Mouse (Mus musculus) adrenal gland, postnatal 14 days (tissue): Measurements from ENCODE around the gene Gm13271. TPM values are rescaled to one million over a fixed set of nuclear protein-coding genes. Genes with fewer than 3 reads are reported as not detected.
"Not testable (repeated sequence)": the region's sequence is repeated elsewhere in the genome, so short reads cannot be mapped to it uniquely, and the experiment has no call there.

Source experiments
- DNase-seq: peaks from one replicate; pipeline ENCODE4 v3.0.0; 2021; ENCODE audit warnings: mixed read lengths
- long read RNA-seq, 2 experiments: library from polyadenylated mRNA; stranded (forward); transcript quantifications; one replicate each; pipeline ENCODE4 v2.0.0; 2021
- total RNA-seq: library from RNA; stranded (reverse); gene quantifications from 2 replicates; pipeline ENCODE4 v1.2.3, GENCODE M21; 2021

Gm13271 gene
- not detected in 2 replicates for total RNA-seq
- long read RNA-seq, experiment 1 = 0 reads
- long read RNA-seq, experiment 2 = 0 reads

- DNase-seq = peak; percentile 42
Measured at GRCm38 (mm10) chr4:88754818-88755340, at the start of gene Gm13271. Gm13271 (plus strand) TSS chr4:88754868.

GRCm38 (mm10) chr4:88705924-88706323 lies 48.7 kb upstream of the Gm13271 start:
- DNase-seq = no peak

- DNase-seq = no peak
Measured at GRCm38 (mm10) chr4:88707128-88707826, 47.4 kb upstream of the Gm13271 start.

GRCm38 (mm10) chr4:88714281-88714680 lies 40.4 kb upstream of the Gm13271 start:
- DNase-seq = peak; percentile 19

- peak; percentile 33 for DNase-seq
Measured at GRCm38 (mm10) chr4:88715059-88715458, 39.6 kb upstream of the Gm13271 start.

- no peak for DNase-seq
Measured at GRCm38 (mm10) chr4:88718715-88719114, 36.0 kb upstream of the Gm13271 start.

- DNase-seq = peak; percentile 97
Measured at GRCm38 (mm10) chr4:88721791-88722721, 32.6 kb upstream of the Gm13271 start, which contains the start of the genes Gm26566 and Klhl9. Gm26566 (plus strand) TSS chr4:88721805. Klhl9 (minus strand) TSS chr4:88722465.

GRCm38 (mm10) chr4:88723497-88724090 lies 31.1 kb upstream of the Gm13271 start:
- DNase-seq = no peak

GRCm38 (mm10) chr4:88726727-88727126 lies 27.9 kb upstream of the Gm13271 start:
- DNase-seq = no peak

- DNase-seq = peak; percentile 57
Measured at GRCm38 (mm10) chr4:88727324-88727723, 27.3 kb upstream of the Gm13271 start.

GRCm38 (mm10) chr4:88738480-88738879 lies 16.2 kb upstream of the Gm13271 start:
- DNase-seq = peak; percentile 82

- DNase-seq = no peak
Measured at GRCm38 (mm10) chr4:88739036-88739435, 15.6 kb upstream of the Gm13271 start.

GRCm38 (mm10) chr4:88741426-88741825 lies 13.2 kb upstream of the Gm13271 start:
- no peak for DNase-seq

GRCm38 (mm10) chr4:88742771-88743371 lies 11.8 kb upstream of the Gm13271 start:
- no peak for DNase-seq

GRCm38 (mm10) chr4:88744207-88744606 lies 10.5 kb upstream of the Gm13271 start:
- DNase-seq = no peak

GRCm38 (mm10) chr4:88749926-88750325 lies 4.7 kb upstream of the Gm13271 start:
- DNase-seq = no peak

- peak; percentile 14 for DNase-seq
Measured at GRCm38 (mm10) chr4:88756581-88757513, 2.2 kb downstream of the Gm13271 start.

GRCm38 (mm10) chr4:88757628-88758031 lies 3.0 kb downstream of the Gm13271 start:
- DNase-seq = peak; percentile 85

GRCm38 (mm10) chr4:88758751-88759150 lies 4.1 kb downstream of the Gm13271 start:
- DNase-seq = not testable (repeated sequence)

GRCm38 (mm10) chr4:88759610-88760268 lies 5.1 kb downstream of the Gm13271 start, which contains the start of gene Gm13283:
Gm13283 (plus strand) TSS chr4:88760119.
- peak; percentile 42 for DNase-seq
